Mouse (Mus musculus): Measurements from ENCODE around the gene Tcf23. TPM values are rescaled to one million over a fixed set of nuclear protein-coding genes. Genes with fewer than 3 reads are reported as not detected.

Tcf23 gene
- polyA plus RNA-seq, 1 experiment from 2014 or later: not detected

GRCm38 (mm10) chr5:30930121-30930520 lies 38.3 kb upstream of the Tcf23 start:
- Histone ChIP-seq H3K4me1 (no peaks in the 10 kb centered on the region), H3K4me2 (replicated peaks) (no peak overlapping the region)
- WGBS: 47% methylated on average over 4 of the region's 4 CpGs

GRCm38 (mm10) chr5:30930846-30931245 lies 37.6 kb upstream of the Tcf23 start:
- no peak overlapping the region for H3K9ac ChIP-seq (replicated peaks)
- no peak overlapping the region for H3K4me2 ChIP-seq (replicated peaks)
- 0 out of 2 replicates have a peak, but pooled peaks cover 5% of the 10 kb centered on the region for H3K27me3 ChIP-seq
- no peak for ATAC-seq (ENCODE audit: low FRiP score, low read depth)
- no peak overlapping the region for H3K27ac ChIP-seq (replicated peaks)
- H3K9me3 ChIP-seq: no peaks in the 10 kb centered on the region
- H3K4me3 ChIP-seq: no peak overlapping the region
- no peaks in the 10 kb centered on the region for H3K36me3 ChIP-seq
- WGBS: 82% methylated on average over 6 of the region's 6 CpGs
- no peaks in the 10 kb centered on the region for H3K4me1 ChIP-seq

More at GRCm38 (mm10) chr5:30930121-30930520, 38.3 kb upstream of the Tcf23 start:
- H3K36me3 ChIP-seq: no peaks in the 10 kb centered on the region
- ATAC-seq (ENCODE audit: low FRiP score, low read depth): no peak
- H3K4me3 ChIP-seq: no peak overlapping the region
- no peak overlapping the region for H3K9ac ChIP-seq (replicated peaks)
- H3K27ac ChIP-seq (replicated peaks): no peak overlapping the region
- no peaks in the 10 kb centered on the region for H3K9me3 ChIP-seq
- H3K27me3 ChIP-seq: 0 out of 2 replicates have a peak, but pooled peaks cover 5% of the 10 kb centered on the region

GRCm38 (mm10) chr5:30931378-30931777 lies 37.1 kb upstream of the Tcf23 start:
- H3K4me1 ChIP-seq: no peaks in the 10 kb centered on the region
- no peaks in the 10 kb centered on the region for H3K9me3 ChIP-seq
- H3K27me3 ChIP-seq: 0 out of 2 replicates have a peak, but pooled peaks cover 5% of the 10 kb centered on the region
- H3K9ac ChIP-seq (replicated peaks): no peak overlapping the region
- no peak for ATAC-seq (ENCODE audit: low FRiP score, low read depth)
- no peak overlapping the region for H3K4me3 ChIP-seq
- no peak overlapping the region for H3K27ac ChIP-seq (replicated peaks)
- no peak overlapping the region for H3K4me2 ChIP-seq (replicated peaks)
- no peaks in the 10 kb centered on the region for H3K36me3 ChIP-seq
- 92% methylated on average over 4 of the region's 4 CpGs for WGBS

GRCm38 (mm10) chr5:30933705-30934104 lies 34.8 kb upstream of the Tcf23 start:
- no peak overlapping the region for H3K4me2 ChIP-seq (replicated peaks)
- H3K27ac ChIP-seq (replicated peaks): no peak overlapping the region
- H3K4me1 ChIP-seq: no peaks in the 10 kb centered on the region
- no peak overlapping the region for H3K9ac ChIP-seq (replicated peaks)
- 0 out of 2 replicates have a peak, but pooled peaks cover 5% of the 10 kb centered on the region for H3K27me3 ChIP-seq
- H3K9me3 ChIP-seq: no peaks in the 10 kb centered on the region
- 60% methylated on average over 5 of the region's 5 CpGs for WGBS
- no peak for ATAC-seq (ENCODE audit: low FRiP score, low read depth)
- no peak overlapping the region for H3K4me3 ChIP-seq
- no peaks in the 10 kb centered on the region for H3K36me3 ChIP-seq

- 93% methylated on average over 5 of the region's 5 CpGs for WGBS
- H3K27me3 ChIP-seq: 0 out of 2 replicates have a peak, but pooled peaks cover 5% of the 10 kb centered on the region
- no peaks in the 10 kb centered on the region for H3K4me1 ChIP-seq
- H3K9ac ChIP-seq (replicated peaks): no peak overlapping the region
- no peak overlapping the region for H3K4me2 ChIP-seq (replicated peaks)
- no peak overlapping the region for H3K4me3 ChIP-seq
- no peaks in the 10 kb centered on the region for H3K36me3 ChIP-seq
- H3K9me3 ChIP-seq: no peaks in the 10 kb centered on the region
- no peak overlapping the region for H3K27ac ChIP-seq (replicated peaks)
- no peak for ATAC-seq (ENCODE audit: low FRiP score, low read depth)
These were observed 33.6 kb upstream of the Tcf23 start for GRCm38 (mm10) chr5:30934725-30935461.

- Histone ChIP-seq H3K9ac (replicated peaks) (no peak overlapping the region), H3K36me3 (no peaks in the 10 kb centered on the region), H3K4me2 (replicated peaks) (no peak overlapping the region), H3K9me3 (no peaks in the 10 kb centered on the region), H3K4me1 (peaks cover 6% of the 10 kb centered on the region), H3K27me3 (peaks cover 30% of the 10 kb centered on the region), H3K27ac (replicated peaks) (no peak overlapping the region), H3K4me3 (no peak overlapping the region)
- no peak for ATAC-seq (ENCODE audit: low FRiP score, low read depth)
- WGBS: 96% methylated on average over 2 of the region's 2 CpGs
These were observed 25.5 kb upstream of the Tcf23 start for GRCm38 (mm10) chr5:30943004-30943403.

GRCm38 (mm10) chr5:30944344-30944743 lies 24.1 kb upstream of the Tcf23 start:
- no peaks in the 10 kb centered on the region for H3K9me3 ChIP-seq
- H3K4me1 ChIP-seq: peaks cover 11% of the 10 kb centered on the region
- no peak overlapping the region for H3K4me2 ChIP-seq (replicated peaks)
- H3K27me3 ChIP-seq: peaks cover 41% of the 10 kb centered on the region
- no peaks in the 10 kb centered on the region for H3K36me3 ChIP-seq
- no peak overlapping the region for H3K4me3 ChIP-seq
- WGBS: 87% methylated on average over 6 of the region's 6 CpGs
- H3K9ac ChIP-seq (replicated peaks): no peak overlapping the region
- no peak for ATAC-seq (ENCODE audit: low FRiP score, low read depth)
- H3K27ac ChIP-seq (replicated peaks): no peak overlapping the region

- Histone ChIP-seq H3K4me3 (peak within 1 kb of the TSS; percentile 56), H3K9ac (replicated peaks) (peak within 1 kb of the TSS; percentile 65), H3K4me2 (replicated peaks) (peak within 1 kb of the TSS; percentile 92), H3K4me1 (peaks cover 16% of the 10 kb centered on the region), H3K9me3 (no peaks in the 10 kb centered on the region), H3K36me3 (no peaks in the 10 kb centered on the region), H3K27ac (replicated peaks) (no peak within 1 kb of the TSS), H3K27me3 (peaks cover 41% of the 10 kb centered on the region)
- WGBS: 4% methylated on average over 44 of the region's 44 CpGs
- ATAC-seq (ENCODE audit: low FRiP score, low read depth): peak; percentile 52
These were observed 23.3 kb upstream of the Tcf23 start, which contains the start of gene Cgref1 for GRCm38 (mm10) chr5:30944956-30945781. Cgref1 (minus strand) TSS chr5:30945591.

GRCm38 (mm10) chr5:30948620-30949019 lies 19.8 kb upstream of the Tcf23 start:
- Histone ChIP-seq H3K27me3 (peaks cover 41% of the 10 kb centered on the region), H3K27ac (replicated peaks) (no peak overlapping the region), H3K9ac (replicated peaks) (no peak overlapping the region), H3K36me3 (peaks cover 14% of the 10 kb centered on the region), H3K9me3 (no peaks in the 10 kb centered on the region), H3K4me2 (replicated peaks) (no peak overlapping the region), H3K4me1 (peaks cover 21% of the 10 kb centered on the region), H3K4me3 (no peak overlapping the region)
- no peak for ATAC-seq (ENCODE audit: low FRiP score, low read depth)
- 80% methylated on average over 5 of the region's 5 CpGs for WGBS

GRCm38 (mm10) chr5:30949654-30950326 lies 18.7 kb upstream of the Tcf23 start:
- peaks cover 26% of the 10 kb centered on the region for H3K36me3 ChIP-seq
- peak overlapping the region; percentile 69 for H3K4me2 ChIP-seq (replicated peaks)
- H3K27ac ChIP-seq (replicated peaks): peak overlapping the region; percentile 62
- ATAC-seq (ENCODE audit: low FRiP score, low read depth): peak; percentile 90
- peak overlapping the region; percentile 46 for H3K9ac ChIP-seq (replicated peaks)
- WGBS: under 1% methylated on average over 31 of the region's 31 CpGs
- H3K4me1 ChIP-seq: peaks cover 21% of the 10 kb centered on the region
- H3K9me3 ChIP-seq: no peaks in the 10 kb centered on the region
- H3K4me3 ChIP-seq: peak overlapping the region; percentile 51
- peaks cover 35% of the 10 kb centered on the region for H3K27me3 ChIP-seq

GRCm38 (mm10) chr5:30950451-30950850 lies 18.0 kb upstream of the Tcf23 start:
- no peaks in the 10 kb centered on the region for H3K9me3 ChIP-seq
- peak overlapping the region; percentile 69 for H3K4me2 ChIP-seq (replicated peaks)
- peak overlapping the region; percentile 46 for H3K9ac ChIP-seq (replicated peaks)
- H3K36me3 ChIP-seq: peaks cover 33% of the 10 kb centered on the region
- H3K4me3 ChIP-seq: peak overlapping the region; percentile 51
- 69% methylated on average over 4 of the region's 4 CpGs for WGBS
- H3K4me1 ChIP-seq: peaks cover 15% of the 10 kb centered on the region
- peaks cover 30% of the 10 kb centered on the region for H3K27me3 ChIP-seq
- ATAC-seq (ENCODE audit: low FRiP score, low read depth): peak; percentile 5; the same call in 1 of the 2 replicates
- peak overlapping the region; percentile 35; the same call in 1 of the 2 replicates for H3K27ac ChIP-seq (replicated peaks)

Measured in midbrain, embryonic 12.5 days (tissue).